Mouse (Mus musculus): ENCODE data around the gene Gpr180.

The Gpr180 gene

GRCm38 (mm10) chr14:118113116-118113515 is 23.8 kb upstream of the Gpr180 start:
- no peak overlapping the region for H3K4me3 ChIP-seq (replicated peaks; ENCODE audit: low read length)
- TF ChIP-seq NANOG (IDR thresholded peaks at IDR 0.05; ENCODE audit: borderline replicate concordance, low read length) = no peak
- no peak for TF ChIP-seq CTCF (conservative IDR thresholded peaks at IDR 0.05; ENCODE audit: low read length)
- TF ChIP-seq POU5F1 (IDR thresholded peaks at IDR 0.05; ENCODE audit: borderline replicate concordance, low read length) = no peak

GRCm38 (mm10) chr14:118124129-118124528 is 12.8 kb upstream of the Gpr180 start:
- H3K4me1 ChIP-seq (replicated peaks; ENCODE audit: low read depth, low read length) = no peaks in the 10 kb centered on the region
- H3K36me3 ChIP-seq (ENCODE audit: insufficient read depth, low read length) = peaks cover 62% of the 10 kb centered on the region
- no peaks in the 10 kb centered on the region for H3K27me3 ChIP-seq (ENCODE audit: insufficient read depth, low read length)
- TF ChIP-seq POU5F1 (IDR thresholded peaks at IDR 0.05; ENCODE audit: borderline replicate concordance, low read length) (no peak), NANOG (IDR thresholded peaks at IDR 0.05; ENCODE audit: borderline replicate concordance, low read length) (no peak), CTCF (conservative IDR thresholded peaks at IDR 0.05; ENCODE audit: low read length) (no peak)
- no peak overlapping the region for H3K4me3 ChIP-seq (replicated peaks; ENCODE audit: low read length)
- no peaks in the 10 kb centered on the region for H3K9me3 ChIP-seq (ENCODE audit: low read length)

More at GRCm38 (mm10) chr14:118113116-118113515, 23.8 kb upstream of the Gpr180 start:
- Histone ChIP-seq H3K9me3 (ENCODE audit: low read length) (no peaks in the 10 kb centered on the region), H3K27me3 (ENCODE audit: insufficient read depth, low read length) (no peaks in the 10 kb centered on the region), H3K4me1 (replicated peaks; ENCODE audit: low read depth, low read length) (peaks cover 19% of the 10 kb centered on the region), H3K36me3 (ENCODE audit: insufficient read depth, low read length) (peaks cover 56% of the 10 kb centered on the region)

- peaks cover 63% of the 10 kb centered on the region for H3K36me3 ChIP-seq (ENCODE audit: insufficient read depth, low read length)
- H3K4me1 ChIP-seq (replicated peaks; ENCODE audit: low read depth, low read length) = no peaks in the 10 kb centered on the region
- H3K9me3 ChIP-seq (ENCODE audit: low read length) = no peaks in the 10 kb centered on the region
- TF ChIP-seq NANOG (IDR thresholded peaks at IDR 0.05; ENCODE audit: borderline replicate concordance, low read length) (no peak), CTCF (conservative IDR thresholded peaks at IDR 0.05; ENCODE audit: low read length) (no peak), POU5F1 (IDR thresholded peaks at IDR 0.05; ENCODE audit: borderline replicate concordance, low read length) (no peak)
- H3K27me3 ChIP-seq (ENCODE audit: insufficient read depth, low read length) = no peaks in the 10 kb centered on the region
- H3K4me3 ChIP-seq (replicated peaks; ENCODE audit: low read length) = no peak overlapping the region
Measured at GRCm38 (mm10) chr14:118124771-118125170, 12.2 kb upstream of the Gpr180 start.

GRCm38 (mm10) chr14:118126301-118126700 is 10.7 kb upstream of the Gpr180 start:
- H3K27me3 ChIP-seq (ENCODE audit: insufficient read depth, low read length) = no peaks in the 10 kb centered on the region
- H3K9me3 ChIP-seq (ENCODE audit: low read length) = no peaks in the 10 kb centered on the region
- H3K36me3 ChIP-seq (ENCODE audit: insufficient read depth, low read length) = peaks cover 53% of the 10 kb centered on the region
- peaks cover 7% of the 10 kb centered on the region for H3K4me1 ChIP-seq (replicated peaks; ENCODE audit: low read depth, low read length)
- no peak overlapping the region for H3K4me3 ChIP-seq (replicated peaks; ENCODE audit: low read length)
- TF ChIP-seq POU5F1 (IDR thresholded peaks at IDR 0.05; ENCODE audit: borderline replicate concordance, low read length) (no peak), CTCF (conservative IDR thresholded peaks at IDR 0.05; ENCODE audit: low read length) (no peak), NANOG (IDR thresholded peaks at IDR 0.05; ENCODE audit: borderline replicate concordance, low read length) (no peak)

GRCm38 (mm10) chr14:118131472-118131871 is 5.5 kb upstream of the Gpr180 start:
- H3K4me3 ChIP-seq (replicated peaks; ENCODE audit: low read length) = peak overlapping the region; percentile 94
- TF ChIP-seq CTCF (conservative IDR thresholded peaks at IDR 0.05; ENCODE audit: low read length) = no peak
- TF ChIP-seq NANOG (IDR thresholded peaks at IDR 0.05; ENCODE audit: borderline replicate concordance, low read length) = no peak
- TF ChIP-seq POU5F1 (IDR thresholded peaks at IDR 0.05; ENCODE audit: borderline replicate concordance, low read length) = no peak
- no peaks in the 10 kb centered on the region for H3K9me3 ChIP-seq (ENCODE audit: low read length)
- H3K4me1 ChIP-seq (replicated peaks; ENCODE audit: low read depth, low read length) = peaks cover 26% of the 10 kb centered on the region
- H3K27me3 ChIP-seq (ENCODE audit: insufficient read depth, low read length) = no peaks in the 10 kb centered on the region
- peaks cover 35% of the 10 kb centered on the region for H3K36me3 ChIP-seq (ENCODE audit: insufficient read depth, low read length)

DNA sequence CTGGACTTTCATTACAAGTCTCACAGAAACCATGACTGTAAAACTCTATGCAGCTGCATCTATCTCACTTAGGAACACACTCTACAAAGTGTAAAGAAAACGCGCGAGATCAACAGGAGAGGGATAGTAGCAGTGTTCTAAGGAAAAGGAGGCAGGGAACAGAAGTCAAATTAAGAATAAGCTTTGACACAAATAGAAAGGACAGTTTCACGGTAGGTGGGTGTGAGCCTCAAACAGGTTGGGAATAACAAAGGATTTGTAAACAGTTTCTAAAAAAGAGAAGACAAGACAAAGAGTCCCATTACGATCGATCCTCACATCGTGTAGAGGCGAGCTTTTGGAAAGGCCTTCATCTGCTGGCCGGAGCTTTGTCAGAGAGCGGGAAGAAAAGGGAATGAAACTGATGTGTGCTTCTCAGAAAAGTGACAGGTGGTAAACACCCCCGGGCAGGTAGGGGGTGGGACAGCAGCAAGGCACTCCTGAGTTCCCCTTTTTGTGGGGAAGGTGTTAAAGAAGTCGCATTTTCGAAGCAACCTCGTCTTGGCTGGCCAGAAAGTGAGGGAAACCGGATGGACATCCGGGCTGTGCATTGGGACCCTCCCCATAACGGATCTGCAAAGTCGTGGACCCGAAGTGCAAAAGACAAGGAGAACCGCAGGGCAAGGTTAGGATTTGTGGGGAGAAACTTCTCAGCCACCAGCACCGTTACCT is 4.9 kb upstream of the Gpr180 start:
- Histone ChIP-seq H3K9me3 (ENCODE audit: low read length) (no peaks in the 10 kb centered on the region), H3K4me1 (replicated peaks; ENCODE audit: low read depth, low read length) (peaks cover 28% of the 10 kb centered on the region), H3K27me3 (ENCODE audit: insufficient read depth, low read length) (no peaks in the 10 kb centered on the region), H3K36me3 (ENCODE audit: insufficient read depth, low read length) (peaks cover 29% of the 10 kb centered on the region), H3K4me3 (replicated peaks; ENCODE audit: low read length) (peak overlapping the region; percentile 94)
- no peak for TF ChIP-seq POU5F1 (IDR thresholded peaks at IDR 0.05; ENCODE audit: borderline replicate concordance, low read length)

DNA sequence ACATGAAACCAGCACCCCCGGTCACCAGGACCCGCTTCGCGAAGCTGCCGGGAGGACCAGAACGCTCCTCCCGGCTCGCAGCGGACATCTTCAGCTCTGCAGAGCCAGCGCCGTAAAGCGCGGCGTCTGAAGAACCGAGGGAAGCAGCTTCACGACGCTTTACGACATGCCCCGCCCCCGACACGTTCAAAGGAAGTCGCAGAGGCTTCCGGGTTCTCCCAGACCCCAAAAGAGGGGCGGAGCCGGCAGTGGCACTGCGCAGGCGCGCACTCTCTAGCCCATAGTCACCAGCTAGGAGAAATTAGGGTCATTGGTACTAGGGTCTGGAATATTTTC is 4.3 kb upstream of the Gpr180 start, which contains the start of gene Tgds:
Tgds (minus strand) TSS at position 114 of the 336 bp plus-strand sequence.
- Histone ChIP-seq H3K36me3 (ENCODE audit: insufficient read depth, low read length) (peaks cover 24% of the 10 kb centered on the region), H3K4me3 (replicated peaks; ENCODE audit: low read length) (peak within 1 kb of the TSS; percentile 94), H3K4me1 (replicated peaks; ENCODE audit: low read depth, low read length) (peaks cover 31% of the 10 kb centered on the region), H3K9me3 (ENCODE audit: low read length) (no peaks in the 10 kb centered on the region), H3K27me3 (ENCODE audit: insufficient read depth, low read length) (no peaks in the 10 kb centered on the region)
- TF ChIP-seq CTCF (conservative IDR thresholded peaks at IDR 0.05; ENCODE audit: low read length) = no peak
- TF ChIP-seq POU5F1 (IDR thresholded peaks at IDR 0.05; ENCODE audit: borderline replicate concordance, low read length) = no peak
- TF ChIP-seq NANOG (IDR thresholded peaks at IDR 0.05; ENCODE audit: borderline replicate concordance, low read length) = no peak

- Histone ChIP-seq H3K4me1 (replicated peaks; ENCODE audit: low read depth, low read length) (peaks cover 24% of the 10 kb centered on the region), H3K4me3 (replicated peaks; ENCODE audit: low read length) (peak overlapping the region; percentile 88), H3K9me3 (ENCODE audit: low read length) (no peaks in the 10 kb centered on the region), H3K36me3 (ENCODE audit: insufficient read depth, low read length) (peaks cover 23% of the 10 kb centered on the region), H3K27me3 (ENCODE audit: insufficient read depth, low read length) (no peaks in the 10 kb centered on the region)
- TF ChIP-seq CTCF (conservative IDR thresholded peaks at IDR 0.05; ENCODE audit: low read length) (no peak), NANOG (IDR thresholded peaks at IDR 0.05; ENCODE audit: borderline replicate concordance, low read length) (no peak), POU5F1 (IDR thresholded peaks at IDR 0.05; ENCODE audit: borderline replicate concordance, low read length) (no peak)
Measured at GRCm38 (mm10) chr14:118137487-118137886, 529 bp downstream of the Gpr180 start.

- TF ChIP-seq CTCF (conservative IDR thresholded peaks at IDR 0.05; ENCODE audit: low read length) = no peak
- no peak for TF ChIP-seq POU5F1 (IDR thresholded peaks at IDR 0.05; ENCODE audit: borderline replicate concordance, low read length)
- Histone ChIP-seq H3K9me3 (ENCODE audit: low read length) (no peaks in the 10 kb centered on the region), H3K27me3 (ENCODE audit: insufficient read depth, low read length) (no peaks in the 10 kb centered on the region), H3K4me3 (replicated peaks; ENCODE audit: low read length) (no peak overlapping the region), H3K36me3 (ENCODE audit: insufficient read depth, low read length) (peaks cover 29% of the 10 kb centered on the region), H3K4me1 (replicated peaks; ENCODE audit: low read depth, low read length) (peaks cover 9% of the 10 kb centered on the region; the same call in 1 of the 2 replicates)
Measured at GRCm38 (mm10) chr14:118142283-118142682, 5.3 kb downstream of the Gpr180 start.

All from E14TG2a.4 (cell line).